Mouse (Mus musculus) kidney, adult 8-10 months (tissue): Measurements from ENCODE around the gene Vmn1r219.
"Not testable (repeated sequence)": the region's sequence is repeated elsewhere in the genome, so short reads cannot be mapped to it uniquely, and the experiment has no call there.

Source experiments
- DNase-seq, 2 experiments: peaks; one replicate each; pipeline ENCODE4 v3.0.0; 2022

Vmn1r219 gene

GRCm38 (mm10) chr13:23159012-23159411 lies at the start of gene Vmn1r219:
Vmn1r219 (plus strand) TSS chr13:23159312.
- no peak for DNase-seq

GRCm38 (mm10) chr13:23118126-23118525 lies 41.0 kb upstream of the Vmn1r219 start, which contains the start of gene Vmn1r217:
Vmn1r217 (minus strand) TSS chr13:23118226.
- not testable (repeated sequence) for DNase-seq

GRCm38 (mm10) chr13:23120611-23121010 lies 38.5 kb upstream of the Vmn1r219 start:
- no peak for DNase-seq

- no peak for DNase-seq
These were observed 26.0 kb upstream of the Vmn1r219 start, which contains the start of gene Vmn1r218 for GRCm38 (mm10) chr13:23133099-23133498. Vmn1r218 (plus strand) TSS chr13:23133155.

- no peak for DNase-seq
These were observed 25.6 kb upstream of the Vmn1r219 start for GRCm38 (mm10) chr13:23133501-23133900.

DNA sequence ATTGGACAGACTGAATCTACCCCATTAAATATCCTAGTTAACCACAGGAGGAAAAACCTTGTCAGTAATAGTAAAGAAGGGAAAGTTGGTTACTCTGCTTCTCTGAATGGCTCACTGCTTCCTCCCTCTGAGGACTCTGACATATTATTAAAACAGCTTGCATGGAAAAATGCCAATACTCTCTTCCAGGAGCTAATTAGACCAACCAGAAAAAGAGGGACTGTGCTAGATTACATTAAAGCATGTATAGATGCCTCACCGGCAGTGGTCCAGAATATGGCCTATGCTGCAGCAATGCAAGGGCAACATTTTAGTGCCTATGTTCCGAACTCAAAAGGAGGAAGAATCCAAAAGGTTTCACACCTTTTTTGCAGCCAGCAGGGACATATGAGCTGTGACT lies 20.2 kb upstream of the Vmn1r219 start:
- DNase-seq, result no peak

DNA sequence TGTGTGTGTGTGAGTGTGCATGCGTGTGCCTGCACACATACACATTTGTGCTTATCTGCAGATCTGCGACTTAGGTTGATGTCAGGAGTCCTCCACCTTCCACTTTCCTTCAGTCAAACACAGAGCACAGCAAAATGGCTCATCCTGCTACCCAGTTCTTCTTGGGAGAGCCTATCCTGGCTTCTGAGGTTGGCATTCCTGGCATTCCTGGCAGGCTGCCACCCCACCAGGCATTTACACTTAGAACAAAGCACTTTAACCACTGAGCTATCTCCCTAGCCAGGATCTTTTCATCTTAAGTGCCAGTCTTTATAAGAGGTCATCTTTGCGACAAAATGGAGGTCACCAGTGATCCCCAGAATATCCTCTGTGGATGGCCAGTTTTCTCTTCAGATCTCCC lies 1.3 kb upstream of the Vmn1r219 start:
- DNase-seq, result peak; percentile 54 to 61

DNA sequence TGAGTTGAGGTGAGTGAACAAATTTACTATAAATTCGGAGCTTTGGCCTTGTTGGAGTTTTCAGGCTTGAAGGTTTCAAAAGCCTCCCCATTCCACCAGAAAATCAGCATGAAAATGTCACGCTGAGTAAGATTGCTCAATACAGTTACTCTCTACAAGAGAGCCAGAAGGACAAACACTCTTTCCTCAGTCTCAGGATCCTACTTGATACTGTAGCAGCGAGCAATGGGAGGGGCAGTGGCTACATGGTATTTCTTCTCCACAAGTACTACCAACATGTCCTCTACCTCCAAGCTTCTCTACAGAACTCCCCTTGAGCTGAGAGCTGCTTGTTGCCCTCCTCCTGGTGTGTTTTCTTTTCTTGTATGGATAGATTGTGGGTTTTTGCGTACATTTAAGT lies 7.4 kb downstream of the Vmn1r219 start:
- DNase-seq, result not testable (repeated sequence)

DNA sequence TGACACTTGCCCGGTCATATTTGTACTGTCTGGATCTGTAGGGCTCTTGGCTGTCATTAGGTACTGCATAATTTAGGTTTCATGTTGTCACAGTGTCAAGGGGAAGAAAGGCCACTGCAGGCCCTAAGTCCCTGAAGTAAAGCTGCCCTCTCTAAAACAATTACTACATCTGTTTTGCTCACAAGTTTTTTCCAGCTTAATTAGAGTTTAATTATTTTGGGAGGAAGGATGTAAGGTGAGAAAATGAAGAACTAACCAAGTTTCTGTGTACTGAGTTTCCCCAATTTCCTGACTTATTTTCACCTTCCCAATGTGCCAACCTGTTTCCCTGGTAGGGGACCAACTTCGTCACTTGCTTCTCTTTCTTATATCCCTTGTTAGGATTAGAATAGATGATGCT lies 28.8 kb downstream of the Vmn1r219 start, which contains the start of gene Vmn1r220:
Vmn1r220 (minus strand) TSS at position 101 of the 400 bp plus-strand sequence.
- DNase-seq, result no peak

DNA sequence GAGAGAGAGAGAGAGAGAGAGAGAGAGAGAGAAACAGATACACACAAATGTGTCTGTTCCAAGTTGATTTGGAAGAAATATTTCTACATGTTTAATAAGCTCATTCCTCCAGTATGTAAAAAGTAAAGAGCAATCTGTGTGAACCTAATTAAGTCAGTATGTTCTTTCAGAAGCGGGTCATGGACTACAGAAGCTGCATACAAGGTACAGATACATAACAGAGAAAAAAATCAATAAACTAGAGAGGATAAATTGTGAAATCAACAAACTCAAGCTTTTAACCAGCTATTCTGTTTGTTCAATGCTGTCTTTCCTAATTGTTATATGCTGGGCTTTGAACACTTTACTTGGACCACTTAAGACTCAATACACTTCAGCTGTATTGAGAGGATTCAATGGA lies 44.8 kb downstream of the Vmn1r219 start:
- DNase-seq, result not testable (repeated sequence)

- DNase-seq, result not testable (repeated sequence)
These were observed 54.7 kb downstream of the Vmn1r219 start, which contains the start of gene Vmn1r221 for GRCm38 (mm10) chr13:23213827-23214226. Vmn1r221 (plus strand) TSS chr13:23214127.
